Mouse (Mus musculus) CD4-positive helper T cell, adult 2 months (primary cell): ENCODE results near the gene Mapk3.

ENCODE experiments used
- DNase-seq: peaks from one replicate; pipeline ENCODE4 v3.0.0-alpha.2; 2012; ENCODE audit warnings: low read depth, missing footprints, low spot score

The Mapk3 gene

DNA sequence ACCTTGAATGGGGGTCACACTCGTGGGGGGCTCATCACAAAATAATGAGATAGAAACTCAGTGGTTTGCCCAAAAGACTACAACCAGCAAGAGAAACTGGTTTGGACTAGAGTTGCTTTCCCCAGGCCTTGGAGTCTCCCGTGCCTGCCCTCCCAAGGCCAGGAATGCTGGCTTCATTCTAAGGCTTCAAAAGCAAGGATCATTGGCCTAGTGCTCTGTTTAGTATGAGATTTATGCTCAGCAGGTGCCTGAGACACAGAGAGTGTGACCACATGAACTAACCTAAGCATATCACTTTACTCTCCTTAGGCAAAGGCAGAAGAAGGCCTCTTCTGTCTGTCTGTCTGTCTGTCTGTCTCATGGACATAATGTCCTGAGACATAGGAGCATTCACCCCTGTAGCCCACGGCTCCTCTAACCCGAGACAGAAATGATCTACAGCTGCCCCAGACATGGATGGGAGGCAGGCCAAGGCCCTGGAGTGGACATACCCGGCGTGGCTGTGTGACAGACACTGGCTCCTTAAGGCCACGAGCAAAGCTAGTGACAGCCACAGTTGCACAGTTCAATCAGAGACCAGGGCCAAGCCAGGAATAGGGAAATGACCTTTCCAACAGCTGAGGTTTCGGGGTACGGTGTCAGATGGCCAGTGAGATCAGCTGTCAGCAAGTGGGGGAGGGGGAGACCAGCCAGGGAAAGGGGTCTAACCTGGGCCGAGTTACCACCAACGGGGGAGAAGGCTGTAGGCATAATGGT lies 42.9 kb downstream of the Mapk3 start:
- DNase-seq: no peak

DNA sequence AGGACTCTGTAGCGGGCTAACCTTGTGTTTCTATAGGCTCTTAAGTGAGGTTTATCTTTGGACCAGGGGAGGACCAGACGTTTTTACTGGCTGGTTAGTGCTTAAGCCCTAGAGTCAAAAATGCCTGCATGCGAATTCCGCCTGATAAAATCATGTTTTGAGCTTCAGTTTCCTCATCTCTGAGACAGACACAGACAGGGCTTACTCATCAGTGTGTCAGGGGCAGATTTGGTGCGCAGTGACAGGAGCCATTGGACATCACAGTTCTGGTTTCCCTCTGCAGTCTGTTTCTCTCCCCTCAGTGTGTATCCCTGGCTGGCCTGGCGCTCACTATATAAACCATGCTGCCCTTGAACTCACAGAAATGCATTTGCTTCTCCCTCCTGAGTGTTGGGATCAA lies 43.8 kb downstream of the Mapk3 start:
- no peak for DNase-seq

DNA sequence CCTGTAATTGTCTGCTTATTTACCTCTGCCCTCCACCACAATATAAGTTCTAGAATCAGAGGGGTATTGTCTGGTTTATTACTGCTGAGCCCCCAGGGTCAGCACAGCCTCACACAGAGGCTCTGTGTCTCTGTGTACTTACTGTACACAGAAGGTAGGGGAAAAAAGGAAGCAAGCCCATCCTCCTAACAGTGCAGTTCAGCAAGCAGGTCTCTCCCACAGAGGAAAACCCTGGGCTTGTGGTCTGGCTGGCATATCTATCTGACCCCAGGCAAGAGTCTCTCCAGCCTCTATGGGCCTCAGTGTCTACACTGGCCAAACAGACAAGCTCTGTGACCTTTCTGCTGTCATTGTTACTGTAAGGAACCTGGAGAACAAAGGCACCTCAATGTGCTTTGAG lies 44.4 kb downstream of the Mapk3 start:
- no peak for DNase-seq

DNA sequence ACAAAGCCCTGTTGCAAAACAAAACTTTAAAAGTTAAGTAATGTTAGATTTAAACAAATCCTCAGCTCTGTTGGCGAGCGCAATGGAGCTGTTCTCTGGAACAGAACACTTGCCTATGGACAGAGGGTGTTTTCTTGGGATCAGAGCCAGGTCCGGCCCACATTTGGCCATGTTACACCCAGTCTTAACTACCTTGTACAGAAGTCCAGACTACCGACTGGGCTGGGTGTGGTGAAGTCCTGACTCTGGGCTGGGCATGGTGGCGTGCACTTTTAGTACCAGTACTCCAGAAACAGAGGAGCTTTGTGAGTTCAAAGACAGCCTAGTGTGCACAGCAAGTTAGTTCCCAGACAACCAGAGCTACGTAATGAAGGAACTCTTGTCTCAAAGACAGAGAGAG lies 47.6 kb downstream of the Mapk3 start:
- no peak for DNase-seq

DNA sequence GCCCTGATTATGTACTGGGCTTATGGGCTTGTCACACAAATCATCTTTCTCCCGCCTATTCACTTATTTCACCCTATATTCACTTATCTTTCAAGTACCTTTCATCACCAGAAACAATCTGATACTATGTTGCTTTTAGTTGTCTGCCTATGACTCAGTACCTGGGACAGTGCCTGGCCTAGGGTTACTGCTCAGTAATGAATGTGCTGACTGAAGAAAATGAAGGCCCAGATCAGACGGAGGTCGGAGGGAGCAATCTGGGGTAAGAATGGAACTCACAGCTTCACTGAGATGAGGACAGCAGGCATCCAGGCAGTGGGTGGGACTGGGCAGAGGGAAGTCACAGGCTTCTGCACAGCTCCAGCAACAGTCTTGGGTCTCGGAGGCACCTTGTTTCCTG lies 48.0 kb downstream of the Mapk3 start:
- no peak for DNase-seq

DNA sequence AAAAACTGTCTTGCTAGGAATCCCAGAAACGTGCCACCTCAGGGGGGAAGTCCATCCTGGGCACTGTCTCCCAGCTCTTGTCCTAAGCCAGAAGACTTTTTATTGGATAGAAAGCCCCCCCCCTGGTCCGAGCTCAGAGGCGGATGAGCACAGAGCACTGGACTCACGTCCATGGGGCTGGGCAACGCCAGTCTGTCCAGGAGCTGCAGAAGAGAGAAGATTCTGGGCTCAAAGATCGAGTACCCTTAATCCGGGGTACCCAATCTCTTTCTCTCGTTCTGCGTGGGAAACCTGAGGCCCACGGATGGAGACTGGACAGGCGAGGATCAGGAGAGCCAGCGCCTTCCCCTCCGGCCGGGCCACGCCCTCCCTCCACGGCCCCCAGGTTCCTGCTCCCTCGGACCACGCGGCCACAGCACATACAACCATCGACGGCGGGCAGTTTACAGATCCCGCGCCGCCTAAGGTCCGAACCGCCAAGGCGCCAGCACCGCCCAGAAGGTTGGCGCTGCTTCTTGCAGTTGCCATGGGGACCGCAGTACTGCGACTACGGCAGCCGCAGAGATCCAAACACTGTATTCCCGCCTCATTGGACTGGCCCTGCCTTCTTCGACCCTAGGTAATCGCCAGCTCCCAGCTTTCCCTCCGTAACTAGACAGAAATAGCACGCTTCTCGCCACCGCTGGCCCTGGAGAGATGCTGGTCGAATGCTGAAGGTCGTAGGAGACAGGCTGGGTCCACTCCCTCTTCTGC lies 49.5 kb downstream of the Mapk3 start:
- DNase-seq: peak; percentile 53

DNA sequence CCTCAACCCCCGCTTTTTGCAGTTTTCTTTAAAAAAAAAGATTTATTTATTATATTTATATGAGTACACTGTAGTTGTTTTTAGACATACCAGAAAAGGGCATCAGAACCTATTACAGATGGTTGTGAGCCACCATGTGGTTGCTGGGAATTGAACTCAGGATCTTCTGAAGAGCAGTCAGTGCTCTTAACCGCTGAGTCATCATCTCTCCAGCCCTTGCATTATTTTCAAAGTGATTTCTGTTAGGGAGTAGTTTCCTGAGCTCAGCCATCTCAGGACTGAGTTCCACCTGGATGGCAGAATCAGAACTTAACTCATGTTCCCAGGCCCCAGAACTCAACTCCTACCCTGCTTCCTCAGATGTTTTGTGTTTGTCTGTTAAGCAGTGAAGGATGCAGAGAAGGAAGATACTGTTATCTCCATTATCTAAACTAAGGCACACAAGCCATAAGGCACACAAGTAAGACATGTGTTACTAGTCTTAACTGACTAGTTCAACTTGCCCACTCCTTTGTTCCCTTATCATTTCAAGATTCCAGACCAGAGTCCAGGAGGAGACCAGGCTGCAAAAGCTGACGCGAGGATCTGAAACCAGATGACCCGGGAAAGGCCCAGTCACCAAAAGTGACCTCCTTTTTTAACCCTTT lies 50.4 kb downstream of the Mapk3 start:
- DNase-seq: no peak
